14 mouse cellular contexts compared by ENCODE assay signal in the genomic region with DNA sequence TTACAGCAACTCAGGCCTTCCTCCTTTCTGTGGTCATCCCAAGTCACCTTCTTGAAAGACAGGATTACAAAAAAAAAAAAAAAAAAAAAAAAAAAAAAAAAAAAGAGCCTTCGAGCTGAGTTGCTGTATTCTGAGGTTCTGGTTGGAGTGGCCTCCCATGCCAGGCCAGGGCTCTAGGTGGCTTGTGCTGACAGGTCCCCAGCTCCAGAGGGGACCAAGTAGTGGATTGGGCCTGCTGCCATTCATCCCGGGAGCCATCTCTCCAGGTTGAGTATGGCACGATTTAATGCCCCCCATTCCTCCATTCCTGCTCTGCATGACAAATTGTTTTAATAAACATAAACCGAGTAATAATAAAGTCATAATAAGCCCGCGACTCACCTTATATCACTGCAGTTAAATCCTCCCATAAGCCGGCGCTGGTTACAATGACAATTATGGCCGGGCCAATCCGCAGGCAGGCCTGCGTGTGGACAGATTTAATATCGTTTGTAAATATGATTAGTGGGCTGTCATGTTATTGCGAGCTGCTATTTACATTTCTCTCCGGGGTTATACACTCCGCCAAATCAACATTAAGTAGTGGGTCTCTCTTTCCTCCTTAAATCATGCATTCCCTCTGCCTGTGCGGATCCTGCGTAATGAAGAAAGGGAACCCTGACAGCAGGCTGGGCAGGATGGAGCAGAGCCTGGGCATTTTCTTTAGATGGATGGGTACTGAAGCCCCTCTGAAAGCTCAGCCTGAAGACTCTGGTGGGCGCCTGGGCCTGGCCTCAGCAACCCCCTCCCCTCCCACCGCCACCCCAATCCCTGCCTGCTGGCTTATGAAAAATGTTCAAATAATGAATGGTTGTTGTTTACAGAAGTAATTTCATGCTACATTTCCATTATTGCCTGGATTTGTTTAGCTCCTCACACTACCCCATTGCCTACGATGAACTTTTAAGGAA. TPM values are rescaled to one million over a fixed set of nuclear protein-coding genes. Genes with fewer than 3 reads are reported as not detected.
A peak's percentile ranks its signal among the peaks of the same experiment; 100 is the strongest.
DNase-seq lines count a peak whose midpoint lies in the region; ATAC-seq and TF ChIP-seq lines count a peak whose summit lies in the region.
"Had no signal": no experiment of that assay in that cellular context is flagged by ENCODE, and none has a peak within 500 bp of the region (broad histone marks: within the 10 kb centered on the region; RNA-seq: fewer than 3 reads in every experiment).

No protein-coding gene starts in this region.

- H3K36me3 ChIP-seq in hindbrain, embryonic 11.5 days (ENCODE audit: control insufficient read depth, insufficient read depth, low read length): no peaks in the 10 kb centered on the region
- no peaks in the 10 kb centered on the region for H3K36me3 ChIP-seq in hindbrain, embryonic 10.5 days
- H3K36me3 ChIP-seq in stomach, embryonic 15.5 days: no peaks in the 10 kb centered on the region
- H3K36me3 ChIP-seq in stomach, postnatal 0 days (ENCODE audit: control insufficient read depth, insufficient read depth, low read length): no peaks in the 10 kb centered on the region
- H3K36me3 ChIP-seq in midbrain, embryonic 12.5 days: no peaks in the 10 kb centered on the region
- H3K36me3 ChIP-seq in neural tube, embryonic 15.5 days: no peaks in the 10 kb centered on the region

- 83% methylated on average over 20 of the region's 20 CpGs for WGBS in hindbrain, embryonic 11.5 days
- 91% methylated on average over 20 of the region's 20 CpGs for WGBS in hindbrain, embryonic 10.5 days
- 58% methylated on average over 20 of the region's 20 CpGs for WGBS in stomach, embryonic 15.5 days
- 47% methylated on average over 20 of the region's 20 CpGs for WGBS in stomach, postnatal 0 days
- WGBS in midbrain, embryonic 12.5 days: 84% methylated on average over 20 of the region's 20 CpGs
- WGBS in neural tube, embryonic 15.5 days: 54% methylated on average over 20 of the region's 20 CpGs

- no peak for DNase-seq in hindbrain, embryonic 11.5 days (ENCODE audit: low spot score)
- no peak for DNase-seq in hindbrain, embryonic 10.5 days (ENCODE audit: low spot score)
- DNase-seq in stomach, postnatal 0 days (ENCODE audit: low spot score): no peak
- DNase-seq in T-cell, adult 2 months (ENCODE audit: low spot score): no peak
- DNase-seq in cerebellum, postnatal 10 days: no peak
- DNase-seq: cerebellum, adult 11 months; gastrocnemius, postnatal 14 days; heart, postnatal 4 days; layer of hippocampus, adult 9-11 months; liver had no signal

- H3K9ac ChIP-seq in hindbrain, embryonic 11.5 days (ENCODE audit: low read depth, low read length): no peak overlapping the region
- H3K9ac ChIP-seq in stomach, embryonic 15.5 days: no peak overlapping the region
- H3K9ac ChIP-seq in stomach, postnatal 0 days (ENCODE audit: low read length): no peak overlapping the region
- H3K9ac ChIP-seq in midbrain, embryonic 12.5 days (replicated peaks): no peak overlapping the region
- no peak overlapping the region for H3K9ac ChIP-seq in neural tube, embryonic 15.5 days (replicated peaks)

- no peak for TF ChIP-seq EP300 in stomach, postnatal 0 days (optimal IDR thresholded peaks at IDR 0.05)

- H3K4me1 ChIP-seq in hindbrain, embryonic 11.5 days (replicated peaks; ENCODE audit: control insufficient read depth, insufficient read depth, low read length): no peaks in the 10 kb centered on the region
- H3K4me1 ChIP-seq in hindbrain, embryonic 10.5 days (replicated peaks): peaks cover 26% of the 10 kb centered on the region
- H3K4me1 ChIP-seq in stomach, embryonic 15.5 days: peaks cover 4% of the 10 kb centered on the region; the same call in 1 of the 2 replicates
- no peaks in the 10 kb centered on the region for H3K4me1 ChIP-seq in stomach, postnatal 0 days (replicated peaks; ENCODE audit: control insufficient read depth, insufficient read depth)
- H3K4me1 ChIP-seq in midbrain, embryonic 12.5 days: peaks cover 21% of the 10 kb centered on the region
- peaks cover 30% of the 10 kb centered on the region for H3K4me1 ChIP-seq in neural tube, embryonic 15.5 days

- ATAC-seq in hindbrain, embryonic 11.5 days (ENCODE audit: low FRiP score): peak; percentile 45
- no peak for ATAC-seq in stomach, embryonic 15.5 days (ENCODE audit: insufficient read depth, low FRiP score, low read depth)
- no peak for ATAC-seq in stomach, postnatal 0 days (ENCODE audit: low FRiP score, low TSS enrichment)
- no peak for ATAC-seq in midbrain, embryonic 12.5 days (ENCODE audit: low FRiP score, low read depth)
- ATAC-seq in neural tube, embryonic 15.5 days (ENCODE audit: low FRiP score): peak; percentile 88

- H3K27me3 ChIP-seq in hindbrain, embryonic 11.5 days (ENCODE audit: control insufficient read depth, insufficient read depth, low read length): no peaks in the 10 kb centered on the region
- no peaks in the 10 kb centered on the region for H3K27me3 ChIP-seq in hindbrain, embryonic 10.5 days (ENCODE audit: insufficient read depth, poor library complexity, severe bottlenecking)
- H3K27me3 ChIP-seq in stomach, embryonic 15.5 days (replicated peaks): no peaks in the 10 kb centered on the region
- no peaks in the 10 kb centered on the region for H3K27me3 ChIP-seq in stomach, postnatal 0 days (ENCODE audit: control insufficient read depth, insufficient read depth, low read length)
- H3K27me3 ChIP-seq in midbrain, embryonic 12.5 days: peaks cover 11% of the 10 kb centered on the region; the same call in 1 of the 2 replicates
- peaks cover 10% of the 10 kb centered on the region; the same call in 1 of the 2 replicates for H3K27me3 ChIP-seq in neural tube, embryonic 15.5 days (replicated peaks)

- H3K9me3 ChIP-seq in hindbrain, embryonic 11.5 days (ENCODE audit: control insufficient read depth, low read length): no peaks in the 10 kb centered on the region
- no peaks in the 10 kb centered on the region for H3K9me3 ChIP-seq in hindbrain, embryonic 10.5 days
- H3K9me3 ChIP-seq in stomach, embryonic 15.5 days: no peaks in the 10 kb centered on the region
- no peaks in the 10 kb centered on the region for H3K9me3 ChIP-seq in stomach, postnatal 0 days (ENCODE audit: control insufficient read depth, low read length)
- H3K9me3 ChIP-seq in midbrain, embryonic 12.5 days: no peaks in the 10 kb centered on the region
- no peaks in the 10 kb centered on the region for H3K9me3 ChIP-seq in neural tube, embryonic 15.5 days (replicated peaks)

- H3K4me2 ChIP-seq in hindbrain, embryonic 11.5 days (replicated peaks; ENCODE audit: low read depth, low read length): no peak overlapping the region
- peak overlapping the region; percentile 16; the same call in 1 of the 2 replicates for H3K4me2 ChIP-seq in stomach, embryonic 15.5 days
- H3K4me2 ChIP-seq in stomach, postnatal 0 days (replicated peaks; ENCODE audit: low read depth): no peak overlapping the region
- no peak overlapping the region for H3K4me2 ChIP-seq in midbrain, embryonic 12.5 days (replicated peaks)
- H3K4me2 ChIP-seq in neural tube, embryonic 15.5 days: no peak overlapping the region
- H3K4me2 ChIP-seq: heart, embryonic 11.5 days had no signal

- H3K27ac ChIP-seq in hindbrain, embryonic 11.5 days (ENCODE audit: low read depth, low read length): no peak overlapping the region
- no peak overlapping the region for H3K27ac ChIP-seq in hindbrain, embryonic 10.5 days
- H3K27ac ChIP-seq in stomach, embryonic 15.5 days: no peak overlapping the region
- no peak overlapping the region for H3K27ac ChIP-seq in stomach, postnatal 0 days (replicated peaks)
- 0 out of 2 replicates have a peak overlapping the region, but pooled peaks have one; percentile 25 for H3K27ac ChIP-seq in midbrain, embryonic 12.5 days (replicated peaks)
- H3K27ac ChIP-seq in neural tube, embryonic 15.5 days (replicated peaks): peak overlapping the region; percentile 35

- no peak for TF ChIP-seq CTCF in stomach, postnatal 0 days (IDR thresholded peaks at IDR 0.05; ENCODE audit: low read depth)

- H3K4me3 ChIP-seq in hindbrain, embryonic 11.5 days (ENCODE audit: low read depth, low read length): no peak overlapping the region
- no peak overlapping the region for H3K4me3 ChIP-seq in hindbrain, embryonic 10.5 days
- no peak overlapping the region for H3K4me3 ChIP-seq in stomach, embryonic 15.5 days (replicated peaks)
- H3K4me3 ChIP-seq in stomach, postnatal 0 days (ENCODE audit: low read depth, low read length): no peak overlapping the region
- no peak overlapping the region for H3K4me3 ChIP-seq in midbrain, embryonic 12.5 days
- H3K4me3 ChIP-seq in neural tube, embryonic 15.5 days (replicated peaks): no peak overlapping the region

RNA-seq across cellular contexts. Expression of gene Lmo1, which starts 46.0 kb away (rescaled TPM):
- 32.6 and 41.0 TPM in 2 replicates for polyA plus RNA-seq in hindbrain, embryonic 11.5 days (2014; fragmentation: Nextera tagmentation; extraction: Ambion mirVana)
- 26.1 and 37.6 TPM in 2 replicates for polyA plus RNA-seq in hindbrain, embryonic 10.5 days (2016; fragmentation: Nextera tagmentation; extraction: Ambion mirVana)
- polyA plus RNA-seq in stomach, embryonic 15.5 days (2015; fragmentation: Nextera tagmentation; extraction: Ambion mirVana): 5.3 and 6.4 TPM in 2 replicates
- polyA plus RNA-seq in stomach, postnatal 0 days (2015; fragmentation: Nextera tagmentation; extraction: Ambion mirVana): 18.8 and 22.4 TPM in 2 replicates
- polyA plus RNA-seq in midbrain, embryonic 12.5 days (2016; fragmentation: Nextera tagmentation; extraction: Ambion mirVana): 149 and 177 TPM in 2 replicates
- 26.9 and 37.1 TPM in 2 replicates for polyA plus RNA-seq in neural tube, embryonic 15.5 days (2015; fragmentation: Nextera tagmentation; extraction: Ambion mirVana)

Comparison
In these comparisons a context has a peak if more than half of its experiments do, and no peak if none do; other contexts are left out.
1. ATAC-seq: peak in hindbrain, embryonic 11.5 days (single experiment) and neural tube, embryonic 15.5 days (single experiment); none in stomach, embryonic 15.5 days (single experiment), stomach, postnatal 0 days (single experiment) and midbrain, embryonic 12.5 days (single experiment).
2. H3K27ac ChIP-seq: peak in midbrain, embryonic 12.5 days (single experiment) and neural tube, embryonic 15.5 days (single experiment); none in hindbrain, embryonic 11.5 days (single experiment), hindbrain, embryonic 10.5 days (single experiment), stomach, embryonic 15.5 days (single experiment) and stomach, postnatal 0 days (single experiment).